Mouse (Mus musculus) midbrain, embryonic 10.5 days (tissue): ENCODE results near the gene Slc25a45. TPM values are rescaled to one million over a fixed set of nuclear protein-coding genes. Genes with fewer than 3 reads are reported as not detected.
A peak's percentile ranks its signal among the peaks of the same experiment; 100 is the strongest.

Experiments
- DNase-seq: peaks from one replicate; pipeline ENCODE4 v3.0.0-alpha.2; 2017; ENCODE audit warnings: low spot score
- H3K27ac ChIP-seq: fragments of 300-500 bp; sonication (generic); replicated peaks from 2 replicates; pipeline ENCODE4 v1.5.1; 2016; ENCODE audit warnings: mild to moderate bottlenecking
- H3K27me3 ChIP-seq: fragments of 300-500 bp; sonication (generic); 2 replicates; pipeline ENCODE4 v1.6.1; 2016; ENCODE audit warnings: low read depth, mild to moderate bottlenecking; ENCODE audit not compliant: poor library complexity, severe bottlenecking
- H3K36me3 ChIP-seq: fragments of 300-500 bp; sonication (generic); 2 replicates; pipeline ENCODE4 v1.6.1; 2016; ENCODE audit warnings: mild to moderate bottlenecking, moderate library complexity
- H3K4me1 ChIP-seq: fragments of 300-500 bp; sonication (generic); 2 replicates; pipeline ENCODE4 v1.6.1; 2016
- H3K4me3 ChIP-seq: fragments of 300-500 bp; sonication (generic); 2 replicates; pipeline ENCODE4 v1.5.1; 2016; ENCODE audit warnings: mild to moderate bottlenecking, moderate library complexity
- H3K9me3 ChIP-seq: fragments of 300-500 bp; sonication (generic); replicated peaks from 2 replicates; pipeline ENCODE4 v1.6.1; 2016; ENCODE audit warnings: mild to moderate bottlenecking
- WGBS: fragments of 180-500 bp; shearing (Covaris S2); methylation state at CpG from one replicate; pipeline ENCODE4 v1.1.7; 2016; 5-methylcytosine and 5-hydroxymethylcytosine counted together
- polyA plus RNA-seq: library from polyadenylated mRNA; unstranded; fragments of >200 nt; fragmentation: Nextera tagmentation; extraction: Ambion mirVana; gene quantifications from 2 replicates; pipeline ENCODE4 v1.2.1, GENCODE M21; 2016

The Slc25a45 gene
- polyA plus RNA-seq, result 2.3 and 2.6 TPM in 2 replicates

GRCm38 (mm10) chr19:5877618-5878361 is at the start of gene Slc25a45:
TSS of gene Slc25a45 (plus strand) at chr19:5877808.
- Histone ChIP-seq H3K4me3 (0 out of 2 replicates have a peak within 1 kb of the TSS, but pooled peaks have one; percentile 2), H3K36me3 (peaks cover 4% of the 10 kb centered on the region), H3K4me1 (peaks cover 35% of the 10 kb centered on the region), H3K27ac (peak within 1 kb of the TSS; percentile 24; the same call in 1 of the 2 replicates), H3K27me3 (no peaks in the 10 kb centered on the region), H3K9me3 (no peaks in the 10 kb centered on the region)
- DNase-seq, result peak; percentile 69
- 50% methylated on average over 15 of the region's 15 CpGs for WGBS

GRCm38 (mm10) chr19:5828155-5828554 is 49.5 kb upstream of the Slc25a45 start:
- Histone ChIP-seq H3K36me3 (no peaks in the 10 kb centered on the region), H3K27me3 (peaks cover 7% of the 10 kb centered on the region; the same call in 1 of the 2 replicates), H3K4me3 (no peak overlapping the region), H3K27ac (no peak overlapping the region), H3K4me1 (peaks cover 20% of the 10 kb centered on the region), H3K9me3 (no peaks in the 10 kb centered on the region)
- WGBS, result 90% methylated on average over 3 of the region's 3 CpGs
- no peak for DNase-seq

- no peak overlapping the region for H3K27ac ChIP-seq
- no peaks in the 10 kb centered on the region for H3K36me3 ChIP-seq
- H3K4me3 ChIP-seq, result no peak overlapping the region
- no peaks in the 10 kb centered on the region for H3K9me3 ChIP-seq
- no peak for DNase-seq
- WGBS, result 92% methylated on average over 7 of the region's 7 CpGs
- peaks cover 12% of the 10 kb centered on the region for H3K4me1 ChIP-seq
- peaks cover 7% of the 10 kb centered on the region; the same call in 1 of the 2 replicates for H3K27me3 ChIP-seq
Observed at GRCm38 (mm10) chr19:5828905-5829304, 48.7 kb upstream of the Slc25a45 start.

- Histone ChIP-seq H3K4me1 (peaks cover 6% of the 10 kb centered on the region; the same call in 1 of the 2 replicates), H3K9me3 (no peaks in the 10 kb centered on the region), H3K27me3 (no peaks in the 10 kb centered on the region), H3K36me3 (no peaks in the 10 kb centered on the region), H3K27ac (no peak overlapping the region), H3K4me3 (no peak overlapping the region)
- no peak for DNase-seq
- WGBS, result 87% methylated on average over 19 of the region's 19 CpGs
Observed at GRCm38 (mm10) chr19:5829958-5830615, 47.5 kb upstream of the Slc25a45 start.

- 95% methylated on average over 7 of the region's 7 CpGs for WGBS
- no peak for DNase-seq
- H3K9me3 ChIP-seq, result no peaks in the 10 kb centered on the region
Observed at GRCm38 (mm10) chr19:5830776-5831175, 46.8 kb upstream of the Slc25a45 start.

GRCm38 (mm10) chr19:5831224-5831957 is 46.2 kb upstream of the Slc25a45 start:
- DNase-seq, result no peak
- Histone ChIP-seq H3K4me1 (peaks cover 6% of the 10 kb centered on the region; the same call in 1 of the 2 replicates), H3K27ac (no peak overlapping the region), H3K27me3 (no peaks in the 10 kb centered on the region), H3K36me3 (no peaks in the 10 kb centered on the region), H3K9me3 (no peaks in the 10 kb centered on the region), H3K4me3 (no peak overlapping the region)
- WGBS, result 93% methylated on average over 11 of the region's 11 CpGs

More at GRCm38 (mm10) chr19:5830776-5831175, 46.8 kb upstream of the Slc25a45 start:
- H3K4me3 ChIP-seq, result no peak overlapping the region
- H3K4me1 ChIP-seq, result peaks cover 6% of the 10 kb centered on the region; the same call in 1 of the 2 replicates
- H3K36me3 ChIP-seq, result no peaks in the 10 kb centered on the region
- H3K27me3 ChIP-seq, result no peaks in the 10 kb centered on the region
- H3K27ac ChIP-seq, result no peak overlapping the region

GRCm38 (mm10) chr19:5831958-5832320 is 45.7 kb upstream of the Slc25a45 start:
- Histone ChIP-seq H3K36me3 (no peaks in the 10 kb centered on the region), H3K9me3 (no peaks in the 10 kb centered on the region), H3K4me3 (no peak overlapping the region), H3K27ac (no peak overlapping the region), H3K4me1 (peaks cover 9% of the 10 kb centered on the region; the same call in 1 of the 2 replicates), H3K27me3 (no peaks in the 10 kb centered on the region)
- no peak for DNase-seq
- WGBS, result 89% methylated on average over 4 of the region's 4 CpGs

- peaks cover 12% of the 10 kb centered on the region; the same call in 1 of the 2 replicates for H3K4me1 ChIP-seq
- 89% methylated on average over 6 of the region's 6 CpGs for WGBS
Observed at GRCm38 (mm10) chr19:5832326-5832725, 45.3 kb upstream of the Slc25a45 start.

GRCm38 (mm10) chr19:5833287-5834100 is 44.1 kb upstream of the Slc25a45 start:
- no peak overlapping the region for H3K27ac ChIP-seq
- H3K9me3 ChIP-seq, result no peaks in the 10 kb centered on the region
- no peaks in the 10 kb centered on the region for H3K27me3 ChIP-seq
- H3K4me3 ChIP-seq, result no peak overlapping the region
- H3K36me3 ChIP-seq, result no peaks in the 10 kb centered on the region
- WGBS, result 93% methylated on average over 10 of the region's 10 CpGs
- peaks cover 14% of the 10 kb centered on the region; the same call in 1 of the 2 replicates for H3K4me1 ChIP-seq
- no peak for DNase-seq

More at GRCm38 (mm10) chr19:5832326-5832725, 45.3 kb upstream of the Slc25a45 start:
- Histone ChIP-seq H3K27me3 (no peaks in the 10 kb centered on the region), H3K9me3 (no peaks in the 10 kb centered on the region), H3K36me3 (no peaks in the 10 kb centered on the region), H3K27ac (no peak overlapping the region), H3K4me3 (no peak overlapping the region)
- no peak for DNase-seq

GRCm38 (mm10) chr19:5834260-5834925 is 43.2 kb upstream of the Slc25a45 start:
- H3K36me3 ChIP-seq, result no peaks in the 10 kb centered on the region
- H3K4me3 ChIP-seq, result no peak overlapping the region
- H3K9me3 ChIP-seq, result no peaks in the 10 kb centered on the region
- H3K4me1 ChIP-seq, result peaks cover 17% of the 10 kb centered on the region; the same call in 1 of the 2 replicates
- 91% methylated on average over 12 of the region's 12 CpGs for WGBS
- DNase-seq, result no peak
- no peaks in the 10 kb centered on the region for H3K27me3 ChIP-seq
- no peak overlapping the region for H3K27ac ChIP-seq

GRCm38 (mm10) chr19:5835054-5835921 is 42.3 kb upstream of the Slc25a45 start:
- 89% methylated on average over 10 of the region's 10 CpGs for WGBS
- H3K4me3 ChIP-seq, result no peak overlapping the region
- H3K36me3 ChIP-seq, result no peaks in the 10 kb centered on the region
- no peaks in the 10 kb centered on the region for H3K27me3 ChIP-seq
- H3K9me3 ChIP-seq, result no peaks in the 10 kb centered on the region
- no peak for DNase-seq
- H3K4me1 ChIP-seq, result peaks cover 21% of the 10 kb centered on the region
- no peak overlapping the region for H3K27ac ChIP-seq
